Mouse (Mus musculus) forebrain, embryonic 13.5 days (tissue): ENCODE results near the gene Inppl1. TPM values are rescaled to one million over a fixed set of nuclear protein-coding genes. Genes with fewer than 3 reads are reported as not detected.

ENCODE experiments used
- ATAC-seq: fragments of 200-750 bp; cut with Nextera tagmentation; 2 replicates; pipeline ENCODE4 v1.8.0; 2017
- H3K27ac ChIP-seq: fragments of 300-500 bp; sonication (generic); 2 replicates; pipeline ENCODE4 v1.5.1; 2015; ENCODE audit warnings: inconsistent platforms, mild to moderate bottlenecking, moderate library complexity
- H3K27me3 ChIP-seq: fragments of 300-500 bp; sonication (generic); 2 replicates; pipeline ENCODE4 v1.6.1; 2015; ENCODE audit warnings: mild to moderate bottlenecking, inconsistent platforms
- H3K36me3 ChIP-seq: fragments of 300-500 bp; sonication (generic); 2 replicates; pipeline ENCODE4 v1.6.1; 2015; ENCODE audit warnings: mild to moderate bottlenecking, inconsistent platforms; ENCODE audit not compliant: poor library complexity, severe bottlenecking
- H3K4me1 ChIP-seq: fragments of 300-500 bp; sonication (generic); 2 replicates; pipeline ENCODE4 v1.6.1; 2015; ENCODE audit warnings: inconsistent platforms
- H3K4me2 ChIP-seq: fragments of 300-500 bp; sonication (generic); 2 replicates; pipeline ENCODE4 v1.6.1; 2015; ENCODE audit warnings: inconsistent platforms, mild to moderate bottlenecking, moderate library complexity
- H3K4me3 ChIP-seq: fragments of 300-500 bp; sonication (generic); 2 replicates; pipeline ENCODE4 v1.5.1; 2015; ENCODE audit warnings: mild to moderate bottlenecking, inconsistent platforms
- H3K9ac ChIP-seq: fragments of 300-500 bp; sonication (generic); 2 replicates; pipeline ENCODE4 v1.6.1; 2015; ENCODE audit warnings: mild to moderate bottlenecking, inconsistent platforms
- H3K9me3 ChIP-seq: fragments of 300-500 bp; sonication (generic); replicated peaks from 2 replicates; pipeline ENCODE4 v1.6.1; 2016; ENCODE audit warnings: inconsistent platforms
- WGBS: fragments of 180-500 bp; shearing (Covaris S2); methylation state at CpG from one replicate; pipeline ENCODE4 v1.1.7; 2015; 5-methylcytosine and 5-hydroxymethylcytosine counted together
- polyA plus RNA-seq: library from polyadenylated mRNA; unstranded; fragments of >200 nt; fragmentation: Nextera tagmentation; extraction: Ambion mirVana; gene quantifications from 2 replicates; pipeline ENCODE4 v1.2.1, GENCODE M21; 2015

Gene Inppl1
- polyA plus RNA-seq, 1 experiment from 2014 or later, result 23.9 TPM

- Histone ChIP-seq H3K4me3 (no peak overlapping the region), H3K4me1 (0 out of 2 replicates have a peak, but pooled peaks cover 2% of the 10 kb centered on the region), H3K9me3 (no peaks in the 10 kb centered on the region), H3K4me2 (no peak overlapping the region), H3K36me3 (no peaks in the 10 kb centered on the region), H3K27ac (no peak overlapping the region), H3K9ac (no peak overlapping the region), H3K27me3 (no peaks in the 10 kb centered on the region)
- WGBS, result 77% methylated on average over 11 of the region's 11 CpGs
- ATAC-seq, result no peak
Measured at GRCm38 (mm10) chr7:101866491-101867265, 28.6 kb upstream of the Inppl1 start.

DNA sequence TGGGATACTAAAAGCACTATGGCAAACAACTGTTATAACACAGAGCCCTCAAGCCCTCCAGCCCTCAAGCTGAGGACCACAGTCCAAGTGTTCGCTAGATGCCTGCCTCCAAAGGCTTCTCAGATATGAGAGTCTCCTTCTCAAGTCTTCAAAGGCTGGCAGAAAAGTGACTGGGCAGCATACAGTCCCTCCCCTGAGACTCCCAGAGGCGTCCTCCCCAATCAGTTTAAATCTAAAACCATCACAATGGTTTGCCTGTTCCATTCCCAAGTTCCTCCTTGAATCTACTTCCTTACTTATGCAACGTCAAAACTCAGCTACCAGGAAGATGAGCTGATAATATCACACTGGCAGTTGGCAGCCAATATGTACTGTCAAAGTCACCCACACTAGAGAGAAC lies 25.4 kb upstream of the Inppl1 start, which contains the start of gene Anapc15:
Anapc15 (plus strand) TSS at position 301 of the 400 bp plus-strand sequence.
- WGBS, result 84% methylated on average over 3 of the region's 3 CpGs
- Histone ChIP-seq H3K27ac (no peak within 1 kb of the TSS), H3K4me3 (no peak within 1 kb of the TSS), H3K9ac (no peak within 1 kb of the TSS), H3K9me3 (no peaks in the 10 kb centered on the region), H3K4me1 (no peaks in the 10 kb centered on the region), H3K36me3 (no peaks in the 10 kb centered on the region), H3K27me3 (no peaks in the 10 kb centered on the region), H3K4me2 (no peak within 1 kb of the TSS)
- ATAC-seq, result no peak

DNA sequence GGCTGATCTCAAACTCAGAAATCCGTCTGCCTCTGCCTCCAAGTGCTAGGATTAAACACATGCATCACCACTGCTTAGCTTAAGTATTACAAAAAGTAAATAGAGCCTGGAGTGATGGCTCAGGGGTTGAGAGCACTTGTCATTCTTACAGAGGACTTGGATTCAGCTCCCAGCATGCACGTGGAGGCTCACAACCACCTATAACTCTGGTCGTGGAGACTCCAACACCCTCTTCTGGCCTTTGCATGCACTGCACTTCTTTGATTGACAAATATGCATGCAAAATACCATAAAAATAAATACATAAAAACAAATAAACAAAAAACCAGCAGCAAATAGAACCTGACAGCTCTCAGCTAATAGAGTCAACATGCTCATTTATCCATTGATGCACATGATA lies 24.3 kb upstream of the Inppl1 start:
- Histone ChIP-seq H3K9me3 (no peaks in the 10 kb centered on the region), H3K36me3 (no peaks in the 10 kb centered on the region), H3K27me3 (no peaks in the 10 kb centered on the region), H3K9ac (no peak overlapping the region), H3K4me3 (no peak overlapping the region), H3K4me2 (no peak overlapping the region), H3K4me1 (no peaks in the 10 kb centered on the region), H3K27ac (no peak overlapping the region)
- WGBS, result 70% methylated on average over 3 of the region's 3 CpGs
- ATAC-seq, result no peak

GRCm38 (mm10) chr7:101860978-101861377 lies 22.9 kb upstream of the Inppl1 start:
- Histone ChIP-seq H3K4me2 (no peak overlapping the region), H3K36me3 (no peaks in the 10 kb centered on the region), H3K9me3 (no peaks in the 10 kb centered on the region), H3K4me1 (no peaks in the 10 kb centered on the region), H3K27me3 (no peaks in the 10 kb centered on the region), H3K9ac (no peak overlapping the region), H3K27ac (no peak overlapping the region), H3K4me3 (no peak overlapping the region)
- ATAC-seq, result no peak

DNA sequence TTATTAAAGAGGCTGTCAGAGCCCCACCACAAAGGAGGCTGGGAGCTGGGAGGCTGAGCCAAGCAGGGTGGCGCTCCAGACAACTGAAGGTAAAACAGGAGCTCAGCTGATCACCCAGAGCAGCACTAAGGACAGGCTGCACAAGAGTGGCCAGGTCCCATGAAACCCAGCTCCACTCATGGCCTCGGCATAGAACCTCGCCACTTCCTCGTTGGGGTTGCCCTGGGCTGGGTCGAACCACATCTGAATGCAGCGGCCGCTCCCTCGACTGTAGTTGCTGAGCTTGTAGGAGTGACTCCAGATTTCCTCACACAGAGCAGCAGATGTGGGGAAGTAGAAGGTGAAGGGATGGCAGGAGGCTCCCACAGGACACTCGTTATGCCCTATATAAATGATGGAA lies 20.3 kb upstream of the Inppl1 start:
- Histone ChIP-seq H3K36me3 (no peaks in the 10 kb centered on the region), H3K4me3 (no peak overlapping the region), H3K4me1 (no peaks in the 10 kb centered on the region), H3K27me3 (no peaks in the 10 kb centered on the region), H3K27ac (no peak overlapping the region), H3K9ac (no peak overlapping the region), H3K4me2 (no peak overlapping the region), H3K9me3 (no peaks in the 10 kb centered on the region)
- no peak for ATAC-seq
- WGBS, result 82% methylated on average over 9 of the region's 9 CpGs

- Histone ChIP-seq H3K36me3 (no peaks in the 10 kb centered on the region), H3K27me3 (no peaks in the 10 kb centered on the region), H3K9me3 (no peaks in the 10 kb centered on the region), H3K27ac (no peak within 1 kb of the TSS), H3K9ac (no peak within 1 kb of the TSS), H3K4me1 (no peaks in the 10 kb centered on the region), H3K4me3 (no peak within 1 kb of the TSS), H3K4me2 (no peak within 1 kb of the TSS)
- no peak for ATAC-seq
- 92% methylated on average over 4 of the region's 4 CpGs for WGBS
Measured at GRCm38 (mm10) chr7:101857094-101857493, 19.1 kb upstream of the Inppl1 start, which contains the start of gene Folr2. Gene Folr2, minus strand, starts transcription at chr7:101857194.

GRCm38 (mm10) chr7:101853816-101854215 lies 15.8 kb upstream of the Inppl1 start:
- no peak overlapping the region for H3K9ac ChIP-seq
- H3K36me3 ChIP-seq, result no peaks in the 10 kb centered on the region
- no peaks in the 10 kb centered on the region for H3K27me3 ChIP-seq
- WGBS, result 81% methylated on average over 2 of the region's 2 CpGs
- H3K4me3 ChIP-seq, result no peak overlapping the region
- no peak overlapping the region for H3K4me2 ChIP-seq
- no peak for ATAC-seq
- H3K4me1 ChIP-seq, result no peaks in the 10 kb centered on the region
- H3K9me3 ChIP-seq, result no peaks in the 10 kb centered on the region
- no peak overlapping the region for H3K27ac ChIP-seq

DNA sequence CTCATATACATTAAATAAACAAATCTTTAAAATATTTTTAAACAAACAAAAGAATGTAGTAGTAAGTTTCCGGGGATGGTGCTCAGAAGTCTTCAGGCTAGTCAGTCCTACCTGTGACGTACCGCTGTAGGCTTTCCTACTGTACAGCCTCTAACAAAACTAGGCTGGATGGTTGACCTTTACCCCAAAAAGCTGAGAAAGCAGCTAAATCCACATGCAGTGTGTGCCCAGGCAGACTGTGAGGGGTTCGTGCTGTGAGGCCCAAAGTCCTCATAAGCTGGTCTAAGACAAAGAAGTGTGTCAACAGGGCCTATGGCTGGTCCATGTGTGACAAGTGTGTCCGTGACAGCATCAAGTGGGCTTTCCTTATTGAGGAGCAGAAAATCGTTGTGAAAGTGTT lies 14.8 kb upstream of the Inppl1 start:
- no peak overlapping the region for H3K27ac ChIP-seq
- H3K4me2 ChIP-seq, result no peak overlapping the region
- H3K4me3 ChIP-seq, result no peak overlapping the region
- no peaks in the 10 kb centered on the region for H3K27me3 ChIP-seq
- ATAC-seq, result no peak
- 87% methylated on average over 6 of the region's 6 CpGs for WGBS
- no peak overlapping the region for H3K9ac ChIP-seq
- no peaks in the 10 kb centered on the region for H3K9me3 ChIP-seq
- no peaks in the 10 kb centered on the region for H3K4me1 ChIP-seq
- no peaks in the 10 kb centered on the region for H3K36me3 ChIP-seq

DNA sequence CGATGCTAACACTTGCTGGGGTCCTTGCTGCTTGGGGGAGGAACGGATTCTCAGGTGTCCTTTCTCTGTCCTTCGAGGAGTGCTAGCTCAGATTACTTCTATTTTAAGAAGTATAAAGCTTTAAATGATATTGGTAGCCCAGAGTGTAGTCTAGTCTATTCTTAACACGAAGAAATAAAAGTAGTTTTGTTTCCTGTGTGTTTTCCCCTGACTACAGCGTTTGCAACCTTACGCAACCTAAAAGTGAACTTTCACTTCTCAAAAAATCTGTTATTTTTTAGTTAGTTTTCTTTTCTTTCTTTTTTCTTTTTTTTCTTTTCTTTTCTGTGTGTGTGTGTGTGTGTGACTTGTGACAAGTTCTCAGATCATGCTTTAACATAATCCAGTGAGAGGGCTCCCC lies 13.7 kb upstream of the Inppl1 start:
- H3K4me1 ChIP-seq, result no peaks in the 10 kb centered on the region
- no peak overlapping the region for H3K9ac ChIP-seq
- H3K4me2 ChIP-seq, result no peak overlapping the region
- no peaks in the 10 kb centered on the region for H3K27me3 ChIP-seq
- 86% methylated on average over 6 of the region's 6 CpGs for WGBS
- no peak for ATAC-seq
- no peaks in the 10 kb centered on the region for H3K36me3 ChIP-seq
- no peaks in the 10 kb centered on the region for H3K9me3 ChIP-seq
- no peak overlapping the region for H3K4me3 ChIP-seq
- no peak overlapping the region for H3K27ac ChIP-seq

DNA sequence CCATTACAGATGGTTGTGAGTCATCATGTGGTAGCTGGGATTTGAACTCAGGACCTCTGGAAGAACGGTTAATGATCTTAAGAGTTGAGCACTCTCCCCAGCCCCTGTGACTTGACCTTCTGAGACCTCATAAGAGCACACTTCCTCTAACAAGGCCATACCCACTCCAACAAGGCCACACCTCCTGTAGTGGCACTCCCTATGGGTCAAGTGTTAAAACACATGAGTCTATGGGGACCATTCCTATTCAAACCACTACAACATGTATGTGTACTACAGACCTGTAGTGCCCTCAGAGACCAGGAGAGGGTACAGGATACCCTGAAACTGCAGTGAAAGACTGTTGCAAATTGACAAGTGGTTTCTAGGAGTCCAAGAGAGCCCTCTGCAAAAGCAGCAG lies 9.9 kb upstream of the Inppl1 start:
- no peaks in the 10 kb centered on the region for H3K36me3 ChIP-seq
- no peak overlapping the region for H3K27ac ChIP-seq
- no peaks in the 10 kb centered on the region for H3K27me3 ChIP-seq
- H3K4me2 ChIP-seq, result no peak overlapping the region
- H3K9me3 ChIP-seq, result no peaks in the 10 kb centered on the region
- 87% methylated on average over 1 of the region's 1 CpGs for WGBS
- no peak overlapping the region for H3K4me3 ChIP-seq
- no peak for ATAC-seq
- H3K9ac ChIP-seq, result no peak overlapping the region
- H3K4me1 ChIP-seq, result no peaks in the 10 kb centered on the region

GRCm38 (mm10) chr7:101844186-101844585 lies 6.2 kb upstream of the Inppl1 start:
- H3K9ac ChIP-seq, result no peak overlapping the region
- no peaks in the 10 kb centered on the region for H3K4me1 ChIP-seq
- no peak for ATAC-seq
- no peaks in the 10 kb centered on the region for H3K27me3 ChIP-seq
- H3K27ac ChIP-seq, result no peak overlapping the region
- H3K4me3 ChIP-seq, result no peak overlapping the region
- H3K4me2 ChIP-seq, result no peak overlapping the region
- WGBS, result 83% methylated on average over 6 of the region's 6 CpGs
- H3K36me3 ChIP-seq, result no peaks in the 10 kb centered on the region
- no peaks in the 10 kb centered on the region for H3K9me3 ChIP-seq

GRCm38 (mm10) chr7:101837154-101837605 lies 849 bp downstream of the Inppl1 start:
- peak overlapping the region; percentile 90 for H3K9ac ChIP-seq
- peak overlapping the region; percentile 97 for H3K4me2 ChIP-seq
- H3K27me3 ChIP-seq, result 0 out of 2 replicates have a peak, but pooled peaks cover 2% of the 10 kb centered on the region
- ATAC-seq, result peak; percentile 8; the same call in 1 of the 2 replicates
- peak overlapping the region; percentile 72 for H3K27ac ChIP-seq
- peaks cover 50% of the 10 kb centered on the region for H3K4me1 ChIP-seq
- H3K4me3 ChIP-seq, result peak overlapping the region; percentile 71
- H3K36me3 ChIP-seq, result peaks cover 12% of the 10 kb centered on the region
- under 1% methylated on average over 20 of the region's 20 CpGs for WGBS
- H3K9me3 ChIP-seq, result no peaks in the 10 kb centered on the region
